Mouse (Mus musculus): ENCODE measurements around the gene Csf2. TPM values are rescaled to one million over a fixed set of nuclear protein-coding genes. Genes with fewer than 3 reads are reported as not detected.

The Csf2 gene
- total RNA-seq, 2 experiments from 2014 or later: not detected

DNA sequence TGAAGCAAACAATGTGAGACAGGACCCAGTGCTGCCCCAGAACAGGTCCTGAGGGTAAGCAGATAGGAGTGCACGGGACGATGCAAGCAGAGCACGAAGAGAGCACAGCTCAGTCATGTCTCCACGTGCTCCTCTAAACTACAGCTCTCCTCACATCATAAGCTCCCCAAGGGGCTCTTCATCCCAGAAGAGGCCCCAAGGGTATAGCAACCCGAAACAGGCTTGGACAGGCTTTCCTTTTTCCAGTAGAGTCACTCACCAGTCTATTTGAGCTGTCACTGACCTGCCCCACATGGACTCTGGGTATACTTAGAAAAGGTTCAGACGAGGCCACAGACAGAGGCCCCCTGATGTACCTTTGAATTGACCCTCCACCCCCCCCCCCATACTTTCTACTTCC, 5.0 kb downstream of the Csf2 start:
- intact Hi-C loops (cut with DNase I): no loop called here
- DNase-seq: no peak

DNA sequence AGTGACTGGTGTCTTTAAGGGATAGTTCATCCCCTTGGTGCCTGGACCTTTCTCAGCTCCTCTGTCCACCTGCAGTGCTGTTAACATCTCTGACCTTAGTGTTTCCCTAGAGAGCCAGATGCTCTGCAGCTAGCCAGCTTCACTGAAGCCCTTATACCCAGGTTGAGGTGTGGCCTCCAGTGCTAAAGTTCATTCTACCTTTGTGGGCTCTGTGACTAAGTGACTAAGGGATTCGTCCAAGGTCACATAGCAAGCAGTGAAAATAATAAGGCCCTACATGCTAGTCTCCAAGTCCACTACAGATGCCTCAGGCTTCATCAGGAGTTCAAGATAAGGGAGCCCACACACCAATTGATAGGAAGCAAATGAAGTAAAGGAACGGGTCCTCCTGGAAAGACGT, 7.0 kb downstream of the Csf2 start:
- intact Hi-C loops (cut with DNase I): no loop called here
- no peak for DNase-seq

GRCm38 (mm10) chr11:54236939-54237338, 12.5 kb downstream of the Csf2 start:
- intact Hi-C loops (cut with DNase I): no loop called here
- peak; percentile 46 to 53 for DNase-seq

- peak in 1 of 2 experiments; percentile 38 for DNase-seq
- intact Hi-C loops (cut with DNase I): no loop called here
These were observed 22.0 kb downstream of the Csf2 start for GRCm38 (mm10) chr11:54227478-54227877.

- intact Hi-C loops (cut with DNase I): no loop called here
- DNase-seq: no peak
These were observed 24.9 kb downstream of the Csf2 start for GRCm38 (mm10) chr11:54224475-54224986.

DNA sequence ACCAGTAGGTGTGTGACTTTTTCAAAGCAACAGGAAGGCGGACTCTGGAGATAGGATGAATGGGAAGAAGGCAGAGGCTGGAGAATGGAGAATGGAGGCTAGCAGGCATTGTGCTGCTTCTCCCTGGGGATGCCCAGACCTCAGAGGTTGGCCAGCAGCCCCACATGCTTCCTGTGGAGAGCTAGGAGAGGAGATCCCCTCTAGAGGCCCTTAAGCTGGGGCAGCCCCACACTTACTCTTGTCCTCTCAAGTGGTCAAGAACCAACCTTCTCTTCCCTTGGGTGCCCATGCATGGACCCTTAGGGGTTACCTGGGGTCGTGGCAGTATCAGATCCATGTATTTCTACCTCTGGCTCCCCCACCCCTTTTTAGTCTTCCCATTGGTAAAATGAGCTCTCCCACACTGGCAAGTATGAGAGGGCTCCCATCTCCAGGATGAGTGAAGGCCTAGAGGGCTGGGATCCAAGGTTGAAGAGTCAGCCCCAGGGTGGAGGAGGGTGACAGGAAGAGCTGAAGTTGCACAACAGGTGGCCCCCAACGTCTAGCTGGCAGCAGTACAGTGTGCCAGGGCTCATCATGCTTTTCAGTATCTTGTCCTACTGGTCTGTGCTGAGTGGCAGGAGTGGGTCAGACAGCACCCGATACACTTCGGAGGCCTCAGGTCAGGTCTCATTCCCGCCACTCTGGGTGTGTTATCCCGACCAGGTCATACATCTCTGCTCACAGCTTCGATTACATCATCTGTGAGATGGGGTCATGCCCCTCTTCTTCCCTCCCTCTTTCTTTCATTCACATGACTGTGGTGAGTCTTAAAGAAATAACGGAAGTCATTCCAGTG, 25.6 kb downstream of the Csf2 start:
- no peak for DNase-seq
- intact Hi-C loops (cut with DNase I): no loop called here

DNA sequence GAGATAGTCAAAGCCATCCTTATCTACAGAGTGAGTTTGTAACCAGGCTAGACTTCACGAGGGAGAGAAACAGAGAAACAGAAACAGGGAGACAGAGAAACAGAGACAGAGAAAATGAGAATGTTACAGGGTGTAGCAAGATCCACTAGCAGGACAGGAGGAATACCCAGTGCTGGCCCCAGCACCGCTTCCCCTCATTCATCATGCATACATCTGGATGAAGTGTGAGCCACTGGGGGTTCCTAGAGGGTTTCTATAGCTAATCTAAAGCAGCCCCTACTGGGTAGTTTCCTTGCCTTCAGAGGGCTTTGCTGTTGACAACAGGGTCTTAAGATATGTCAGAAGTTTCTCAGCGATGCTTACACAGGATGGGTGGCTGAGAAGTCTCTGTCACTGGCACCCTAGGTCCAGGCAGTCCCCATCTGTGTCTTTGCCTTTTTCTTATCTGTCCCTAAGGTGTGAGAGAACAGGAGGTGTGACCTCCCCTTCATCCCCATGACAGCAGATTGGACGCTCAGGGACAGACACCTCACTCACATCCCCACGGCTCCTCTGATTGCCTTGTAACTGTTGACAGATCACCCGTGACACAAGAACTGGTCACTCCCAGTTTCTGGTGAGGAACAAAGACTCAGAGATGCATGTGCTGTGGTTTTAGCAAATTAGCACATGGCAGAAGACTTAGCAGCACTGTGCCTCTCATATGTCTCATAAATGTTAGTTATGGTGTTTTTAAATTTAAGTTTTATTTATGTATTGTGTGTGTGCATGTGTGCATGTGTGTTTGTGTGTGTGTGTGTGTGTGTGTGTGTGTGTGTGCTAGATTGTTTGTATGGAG, 29.3 kb downstream of the Csf2 start:
- intact Hi-C loops (cut with DNase I): no loop called here
- DNase-seq: no peak

GRCm38 (mm10) chr11:54219191-54219590, 30.3 kb downstream of the Csf2 start:
- intact Hi-C loops (cut with DNase I): no loop called here
- no peak for DNase-seq

GRCm38 (mm10) chr11:54217384-54217783, 32.1 kb downstream of the Csf2 start:
- intact Hi-C loops (cut with DNase I): no loop called here

GRCm38 (mm10) chr11:54216091-54216490, 33.4 kb downstream of the Csf2 start:
- intact Hi-C loops (cut with DNase I): no loop called here

More at GRCm38 (mm10) chr11:54217384-54217783, 32.1 kb downstream of the Csf2 start:
- no peak for DNase-seq

DNA sequence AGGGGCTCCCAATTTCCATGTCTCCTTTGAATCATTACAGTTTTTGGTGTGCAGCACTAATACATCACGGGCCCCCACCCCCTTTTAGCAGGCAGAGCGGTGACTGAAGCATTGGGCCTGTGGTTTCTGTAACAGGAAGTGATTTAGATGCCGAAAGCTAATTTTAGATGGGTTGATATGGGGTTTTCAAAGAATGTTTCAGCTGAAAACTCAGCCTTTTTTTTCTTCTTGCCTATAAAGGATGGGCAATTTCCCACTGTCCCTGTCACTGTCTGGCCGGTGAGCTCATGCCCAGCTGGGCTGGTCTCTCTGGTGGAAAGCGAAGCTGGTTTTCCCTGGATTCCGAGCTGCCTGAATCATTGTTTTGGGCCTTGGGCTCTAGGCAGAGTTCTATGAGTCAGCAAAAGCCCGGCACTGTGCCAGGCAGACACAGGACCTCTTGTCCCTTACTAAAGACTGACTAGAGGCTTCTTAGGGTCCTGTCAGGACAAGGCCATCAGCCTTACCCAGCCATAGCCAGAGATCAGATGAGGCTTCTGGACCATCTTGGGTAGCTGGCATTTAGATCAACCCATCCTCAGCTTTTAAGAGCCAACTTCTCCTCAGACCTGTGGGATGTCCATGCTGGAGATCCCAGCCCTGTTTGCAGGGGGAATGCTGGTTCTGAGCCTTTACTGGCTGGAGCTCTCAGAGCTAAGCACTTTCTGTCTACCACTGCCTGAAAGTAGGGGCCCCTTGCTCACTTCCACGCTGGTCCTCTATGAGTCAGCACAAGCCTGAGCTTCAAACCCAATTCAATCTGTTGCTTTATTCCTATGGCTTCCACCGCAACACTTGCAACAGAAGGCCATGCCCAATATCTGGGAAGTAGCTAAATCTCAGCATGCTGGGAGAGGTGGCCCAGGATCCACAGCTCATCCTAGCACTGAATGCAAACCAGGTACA, 34.7 kb downstream of the Csf2 start:
- peak; percentile 82 to 85 for DNase-seq
- intact Hi-C loops (cut with DNase I): loop anchor here (5.0 kb wide), 1 partner anchor 67 kb away; no protein-coding TSS in a partner anchor

More at GRCm38 (mm10) chr11:54216091-54216490, 33.4 kb downstream of the Csf2 start:
- no peak for DNase-seq

GRCm38 (mm10) chr11:54213631-54214030, 35.8 kb downstream of the Csf2 start:
- no peak for DNase-seq
- intact Hi-C loops (cut with DNase I): loop anchor here (5.0 kb wide), 1 partner anchor 66 kb away; no protein-coding TSS in a partner anchor

DNA sequence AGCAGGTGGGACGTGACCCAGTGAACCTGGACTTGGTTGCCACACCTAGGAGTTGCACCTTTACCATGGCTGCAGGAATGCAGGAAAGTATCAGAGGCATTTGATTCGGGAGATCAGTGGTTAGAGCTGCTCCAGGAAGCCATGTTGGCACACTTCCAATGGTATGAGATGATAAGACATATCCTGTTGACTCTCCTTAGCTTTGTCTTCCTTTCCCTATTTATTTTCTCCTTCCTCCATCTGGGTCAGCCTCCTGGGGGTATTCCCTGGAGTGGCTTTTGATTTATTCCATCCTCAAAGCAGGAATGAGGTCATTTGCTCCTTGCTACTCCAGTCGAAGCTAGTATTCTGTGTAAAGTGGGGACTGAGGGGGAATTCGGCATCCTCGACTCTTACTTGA, 42.5 kb downstream of the Csf2 start:
- DNase-seq: no peak
- intact Hi-C loops (cut with DNase I): no loop called here

DNA sequence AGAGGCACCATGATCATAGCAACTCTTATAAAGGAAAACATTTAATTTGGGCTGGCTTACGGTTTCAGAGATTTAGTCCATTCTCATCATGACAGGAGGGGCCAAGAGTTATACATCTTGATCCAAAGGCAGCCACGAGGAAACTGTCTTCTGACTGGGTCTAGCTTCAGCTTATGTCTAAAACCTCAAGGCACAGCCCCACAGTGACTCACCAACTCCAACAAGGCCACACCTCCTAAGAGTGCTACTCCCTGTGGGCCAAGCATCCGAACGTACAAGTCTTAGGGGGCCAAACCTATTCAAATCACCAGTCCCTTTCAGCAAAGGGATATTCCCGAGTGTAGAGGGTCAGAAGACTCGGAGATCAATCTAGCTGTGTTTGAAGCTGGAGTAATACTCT, 44.1 kb downstream of the Csf2 start:
- no peak for DNase-seq
- intact Hi-C loops (cut with DNase I): no loop called here

DNA sequence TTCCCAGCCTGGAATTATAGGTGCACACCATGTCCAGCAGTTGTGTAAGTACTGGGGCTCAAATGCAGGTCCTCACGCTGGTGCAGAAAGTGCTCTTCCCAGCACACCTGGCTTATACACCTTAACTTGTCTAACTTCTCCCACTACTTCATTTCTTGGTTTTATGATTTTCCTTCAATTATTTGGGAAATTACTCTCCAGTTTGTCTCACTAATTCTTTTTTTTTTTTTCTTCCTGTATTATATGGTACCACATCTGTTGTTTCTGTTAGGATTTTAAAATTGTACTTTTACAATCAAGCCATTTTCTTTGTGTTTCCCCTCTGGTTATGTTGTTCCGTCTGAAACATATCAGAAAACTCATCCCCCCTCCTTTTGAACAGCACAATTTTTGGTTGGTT, 44.7 kb downstream of the Csf2 start:
- no peak for DNase-seq
- intact Hi-C loops (cut with DNase I): no loop called here

DNA sequence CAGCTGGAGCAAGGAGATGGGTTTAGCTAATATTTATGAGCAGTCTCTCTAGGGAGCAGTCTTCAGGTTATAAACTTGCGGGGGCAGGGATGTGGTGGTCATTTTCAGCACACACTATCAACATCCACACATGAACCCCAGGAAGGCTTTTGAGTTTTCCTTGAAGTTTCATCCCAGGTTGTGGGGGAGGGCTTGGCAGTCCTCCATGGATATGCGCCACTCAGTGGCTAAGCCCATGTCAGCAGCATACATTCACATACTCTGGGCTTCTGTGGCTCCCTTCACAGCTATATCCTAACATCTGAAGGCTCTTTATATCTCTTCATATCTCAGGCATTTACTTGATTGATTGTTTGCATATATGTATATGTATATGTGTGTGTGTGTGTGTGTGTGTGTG, 46.3 kb downstream of the Csf2 start:
- no peak for DNase-seq
- intact Hi-C loops (cut with DNase I): no loop called here

- intact Hi-C loops (cut with DNase I): no loop called here
- no peak for DNase-seq
These were observed 47.4 kb downstream of the Csf2 start for GRCm38 (mm10) chr11:54201881-54202685.

- DNase-seq: no peak
- intact Hi-C loops (cut with DNase I): no loop called here
These were observed 48.1 kb downstream of the Csf2 start for GRCm38 (mm10) chr11:54201287-54201773.

All from heart, postnatal 36 days (tissue).